Mouse (Mus musculus): ENCODE results near the gene Fto. TPM values are rescaled to one million over a fixed set of nuclear protein-coding genes. Genes with fewer than 3 reads are reported as not detected.

Gene Fto
- polyA plus RNA-seq, 1 experiment from 2014 or later: 110 TPM

DNA sequence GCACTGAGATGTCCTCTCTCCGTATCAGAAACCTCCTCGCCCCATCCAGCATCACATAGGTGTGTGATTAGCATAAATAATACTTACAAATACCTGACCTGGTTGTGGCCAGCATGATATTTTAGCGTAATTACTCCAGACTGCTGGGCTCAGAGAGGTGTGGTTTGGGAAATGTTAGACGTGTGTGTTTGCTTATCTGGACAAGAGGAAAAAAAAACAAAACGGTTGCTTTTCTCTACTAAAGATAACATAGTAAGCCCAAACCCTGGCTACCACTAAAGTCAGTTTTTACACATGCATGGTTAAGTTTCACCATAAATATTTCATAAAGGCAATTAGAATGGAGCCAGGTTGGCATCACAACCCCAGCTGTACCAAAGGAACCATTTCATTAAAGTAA is 221.4 kb downstream of the Fto start:
- H3K27me3 ChIP-seq (ENCODE audit: control insufficient read depth, insufficient read depth, low read length): peaks cover 12% of the 10 kb centered on the region; the same call in 1 of the 2 replicates
- H3K4me1 ChIP-seq (ENCODE audit: control insufficient read depth, insufficient read depth, low read length): peaks cover 17% of the 10 kb centered on the region
- H3K27ac ChIP-seq (ENCODE audit: low read depth, low read length): no peak overlapping the region
- no peak overlapping the region for H3K4me2 ChIP-seq
- H3K9ac ChIP-seq (ENCODE audit: low read length): no peak overlapping the region
- no peak for DNase-seq (ENCODE audit: low spot score, missing footprints)
- no peak for ATAC-seq (ENCODE audit: low FRiP score)
- no peaks in the 10 kb centered on the region for H3K9me3 ChIP-seq (ENCODE audit: control insufficient read depth, low read length)
- H3K36me3 ChIP-seq (ENCODE audit: control insufficient read depth, insufficient read depth, low read length): no peaks in the 10 kb centered on the region
- no peak overlapping the region for H3K4me3 ChIP-seq (ENCODE audit: low read depth, low read length)
- 80% methylated on average over 5 of the region's 5 CpGs for WGBS

DNA sequence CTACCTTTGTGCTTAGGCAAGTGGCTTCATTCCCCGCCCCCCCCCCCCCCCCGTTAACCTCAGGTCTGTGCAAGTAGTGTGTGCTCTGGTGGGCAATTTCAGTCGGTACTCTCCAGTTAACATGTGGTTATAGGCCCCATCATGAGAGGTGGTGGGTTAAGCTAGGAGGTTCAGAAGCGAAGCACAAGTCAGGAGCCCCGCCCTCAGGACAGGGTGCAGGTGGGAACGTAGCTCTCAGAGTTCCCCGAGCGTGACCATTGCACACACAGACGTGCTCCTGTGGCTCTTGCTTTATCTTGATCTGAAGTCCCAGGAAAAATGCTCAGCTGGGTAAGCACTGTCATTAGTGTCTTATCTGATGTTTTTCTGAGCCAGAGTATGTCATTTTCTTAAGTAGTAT is 224.8 kb downstream of the Fto start:
- DNase-seq (ENCODE audit: low spot score, missing footprints) (no peak), ATAC-seq (ENCODE audit: low FRiP score) (no peak)
- peaks cover 2% of the 10 kb centered on the region; the same call in 1 of the 2 replicates for H3K27me3 ChIP-seq (ENCODE audit: control insufficient read depth, insufficient read depth, low read length)
- WGBS: 78% methylated on average over 9 of the region's 9 CpGs
- no peaks in the 10 kb centered on the region for H3K9me3 ChIP-seq (ENCODE audit: control insufficient read depth, low read length)
- no peak overlapping the region for H3K4me2 ChIP-seq
- H3K9ac ChIP-seq (ENCODE audit: low read length): no peak overlapping the region
- H3K36me3 ChIP-seq (ENCODE audit: control insufficient read depth, insufficient read depth, low read length): no peaks in the 10 kb centered on the region
- H3K4me1 ChIP-seq (ENCODE audit: control insufficient read depth, insufficient read depth, low read length): peaks cover 8% of the 10 kb centered on the region; the same call in 1 of the 2 replicates
- no peak overlapping the region for H3K4me3 ChIP-seq (ENCODE audit: low read depth, low read length)
- no peak overlapping the region for H3K27ac ChIP-seq (ENCODE audit: low read depth, low read length)

DNA sequence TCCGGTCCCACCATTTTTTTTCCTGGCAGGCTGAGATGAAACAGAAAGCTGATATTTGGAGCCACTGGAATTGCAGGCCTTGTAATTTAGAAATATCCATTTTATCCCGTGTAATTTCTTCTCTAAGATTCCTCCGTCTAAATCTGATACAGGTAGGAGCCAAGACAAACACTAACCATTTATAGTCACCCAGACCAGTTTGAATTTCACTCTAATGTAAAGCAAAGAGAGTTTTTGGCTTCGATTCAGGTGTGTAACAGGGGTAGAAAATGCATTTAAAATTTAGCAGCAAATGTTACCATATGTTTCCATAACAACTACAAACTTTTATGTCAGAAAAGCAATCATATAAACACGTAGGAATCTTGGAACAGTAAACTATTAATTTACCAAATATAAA is 225.6 kb downstream of the Fto start:
- H3K9ac ChIP-seq (ENCODE audit: low read length): no peak overlapping the region
- peaks cover 2% of the 10 kb centered on the region; the same call in 1 of the 2 replicates for H3K27me3 ChIP-seq (ENCODE audit: control insufficient read depth, insufficient read depth, low read length)
- no peak overlapping the region for H3K27ac ChIP-seq (ENCODE audit: low read depth, low read length)
- H3K4me2 ChIP-seq: no peak overlapping the region
- ATAC-seq (ENCODE audit: low FRiP score) (no peak), DNase-seq (ENCODE audit: low spot score, missing footprints) (no peak)
- no peaks in the 10 kb centered on the region for H3K9me3 ChIP-seq (ENCODE audit: control insufficient read depth, low read length)
- H3K4me3 ChIP-seq (ENCODE audit: low read depth, low read length): no peak overlapping the region
- H3K36me3 ChIP-seq (ENCODE audit: control insufficient read depth, insufficient read depth, low read length): no peaks in the 10 kb centered on the region
- H3K4me1 ChIP-seq (ENCODE audit: control insufficient read depth, insufficient read depth, low read length): peaks cover 6% of the 10 kb centered on the region; the same call in 1 of the 2 replicates
- WGBS: 91% methylated on average over 5 of the region's 5 CpGs

DNA sequence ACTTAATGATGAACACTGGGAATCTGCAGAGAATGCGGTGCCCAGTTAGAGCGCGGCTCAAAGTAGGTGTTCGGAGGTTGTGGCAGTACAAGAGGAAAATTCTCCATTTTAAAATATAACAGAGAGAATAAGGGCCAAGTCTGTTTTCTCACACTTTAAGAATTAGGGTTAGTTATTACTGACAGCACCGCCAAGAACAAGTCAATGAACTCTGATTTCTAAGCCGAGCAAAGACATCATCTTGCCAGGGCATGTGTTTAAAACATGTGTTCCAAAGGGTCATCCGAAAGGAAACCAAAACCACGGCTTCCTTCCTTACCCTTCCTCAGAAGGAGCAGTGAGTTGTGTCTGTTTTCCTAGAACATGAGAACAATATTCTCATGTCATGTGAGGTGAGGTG is 226.3 kb downstream of the Fto start:
- Histone ChIP-seq H3K36me3 (ENCODE audit: control insufficient read depth, insufficient read depth, low read length) (no peaks in the 10 kb centered on the region), H3K9me3 (ENCODE audit: control insufficient read depth, low read length) (no peaks in the 10 kb centered on the region), H3K4me3 (ENCODE audit: low read depth, low read length) (no peak overlapping the region), H3K9ac (ENCODE audit: low read length) (no peak overlapping the region), H3K27me3 (ENCODE audit: control insufficient read depth, insufficient read depth, low read length) (no peaks in the 10 kb centered on the region), H3K27ac (ENCODE audit: low read depth, low read length) (no peak overlapping the region), H3K4me2 (no peak overlapping the region), H3K4me1 (ENCODE audit: control insufficient read depth, insufficient read depth, low read length) (peaks cover 6% of the 10 kb centered on the region; the same call in 1 of the 2 replicates)
- ATAC-seq (ENCODE audit: low FRiP score): no peak
- DNase-seq (ENCODE audit: low spot score, missing footprints): no peak
- WGBS: 95% methylated on average over 8 of the region's 8 CpGs

DNA sequence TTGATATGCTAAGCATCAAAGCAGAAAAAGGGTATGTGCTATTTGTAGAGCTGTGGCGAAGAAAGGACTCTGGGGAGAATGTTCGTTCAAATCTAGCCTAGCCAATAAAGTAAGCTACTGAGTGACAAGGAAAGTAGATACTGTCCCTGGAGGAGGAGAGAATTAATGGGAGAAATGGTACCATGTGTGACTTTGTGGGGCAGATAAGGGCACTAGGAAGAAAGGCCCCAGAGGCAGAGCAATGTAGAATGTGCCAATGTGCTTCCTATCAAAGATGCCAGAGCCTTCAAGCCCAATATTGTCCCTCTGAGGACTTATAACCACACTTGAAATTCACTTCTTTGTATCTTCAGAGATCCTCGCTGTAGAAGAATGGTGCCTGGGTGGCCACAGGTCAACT is 227.9 kb downstream of the Fto start:
- no peak overlapping the region for H3K4me3 ChIP-seq (ENCODE audit: low read depth, low read length)
- H3K27me3 ChIP-seq (ENCODE audit: control insufficient read depth, insufficient read depth, low read length): no peaks in the 10 kb centered on the region
- H3K27ac ChIP-seq (ENCODE audit: low read depth, low read length): no peak overlapping the region
- DNase-seq (ENCODE audit: low spot score, missing footprints) (no peak), ATAC-seq (ENCODE audit: low FRiP score) (no peak)
- H3K4me2 ChIP-seq: no peak overlapping the region
- H3K36me3 ChIP-seq (ENCODE audit: control insufficient read depth, insufficient read depth, low read length): no peaks in the 10 kb centered on the region
- 75% methylated on average over 3 of the region's 3 CpGs for WGBS
- H3K9ac ChIP-seq (ENCODE audit: low read length): no peak overlapping the region
- H3K9me3 ChIP-seq (ENCODE audit: control insufficient read depth, low read length): no peaks in the 10 kb centered on the region
- H3K4me1 ChIP-seq (ENCODE audit: control insufficient read depth, insufficient read depth, low read length): peaks cover 6% of the 10 kb centered on the region; the same call in 1 of the 2 replicates

DNA sequence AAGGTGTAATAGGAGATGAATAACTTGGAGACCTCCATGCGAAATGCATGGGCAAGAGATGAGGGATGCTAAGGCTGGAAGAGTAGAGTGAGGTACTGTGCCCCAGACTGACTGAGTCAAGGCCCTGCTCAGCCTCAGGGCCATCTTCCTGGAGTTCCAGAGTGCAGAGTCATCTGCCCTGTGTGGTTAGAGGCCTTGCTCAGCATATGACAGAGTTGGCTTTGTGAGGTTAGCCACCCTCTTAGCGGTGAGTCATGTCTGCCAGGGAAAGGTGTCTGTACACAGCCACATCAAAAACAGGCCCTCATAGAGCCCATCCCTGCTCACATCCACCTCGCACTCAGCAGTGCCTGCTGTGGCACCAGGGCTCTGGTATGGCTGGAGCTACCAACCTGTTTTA is 232.2 kb downstream of the Fto start:
- Histone ChIP-seq H3K9me3 (ENCODE audit: control insufficient read depth, low read length) (no peaks in the 10 kb centered on the region), H3K27me3 (ENCODE audit: control insufficient read depth, insufficient read depth, low read length) (no peaks in the 10 kb centered on the region), H3K27ac (ENCODE audit: low read depth, low read length) (no peak overlapping the region), H3K4me1 (ENCODE audit: control insufficient read depth, insufficient read depth, low read length) (no peaks in the 10 kb centered on the region), H3K36me3 (ENCODE audit: control insufficient read depth, insufficient read depth, low read length) (no peaks in the 10 kb centered on the region), H3K4me2 (no peak overlapping the region), H3K4me3 (ENCODE audit: low read depth, low read length) (no peak overlapping the region), H3K9ac (ENCODE audit: low read length) (no peak overlapping the region)
- WGBS: 92% methylated on average over 3 of the region's 3 CpGs
- ATAC-seq (ENCODE audit: low FRiP score) (no peak), DNase-seq (ENCODE audit: low spot score, missing footprints) (no peak)

DNA sequence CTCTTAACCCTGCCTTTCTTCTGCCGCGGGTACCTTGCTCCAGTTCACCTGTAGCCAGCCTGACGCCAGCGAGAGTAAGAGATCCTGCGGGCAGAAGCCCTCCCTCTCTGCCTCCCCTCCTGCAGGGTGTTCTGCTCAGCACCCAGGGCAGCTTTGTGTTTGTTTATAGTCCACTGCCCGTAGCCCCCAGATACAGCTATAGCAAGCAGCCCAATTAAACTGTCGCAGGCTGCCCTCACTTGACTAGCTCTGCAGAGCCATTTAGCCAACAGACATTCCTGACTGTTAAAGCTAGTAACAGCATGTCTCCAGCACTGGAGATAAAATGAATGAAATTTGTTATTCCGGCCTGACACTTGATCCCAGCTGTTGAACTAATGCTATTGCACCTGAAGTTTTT is 233.3 kb downstream of the Fto start:
- no peak overlapping the region for H3K4me2 ChIP-seq

DNA sequence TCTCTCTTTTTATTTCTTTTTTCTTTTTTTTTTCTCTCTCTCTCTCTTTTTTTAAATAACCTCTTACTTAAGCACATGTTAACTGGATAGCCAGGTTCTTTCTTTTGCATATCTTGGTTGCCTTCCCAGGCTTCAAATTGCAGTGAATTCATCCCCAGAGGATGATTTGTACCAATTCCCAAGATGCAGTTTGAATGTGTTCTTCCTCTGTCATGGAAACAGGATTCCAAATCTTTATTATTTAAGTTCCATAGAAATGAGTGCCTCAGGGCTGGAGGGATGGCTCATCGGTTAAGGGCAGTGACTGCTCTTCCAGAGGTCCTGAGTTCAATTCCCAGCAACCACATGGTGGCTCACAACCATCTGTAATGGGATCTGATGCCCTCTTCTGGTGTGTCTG is 236.8 kb downstream of the Fto start:
- H3K4me3 ChIP-seq (ENCODE audit: low read depth, low read length): no peak overlapping the region
- ATAC-seq (ENCODE audit: low FRiP score) (no peak), DNase-seq (ENCODE audit: low spot score, missing footprints) (no peak)
- no peaks in the 10 kb centered on the region for H3K36me3 ChIP-seq (ENCODE audit: control insufficient read depth, insufficient read depth, low read length)
- H3K27ac ChIP-seq (ENCODE audit: low read depth, low read length): no peak overlapping the region
- H3K9ac ChIP-seq (ENCODE audit: low read length): no peak overlapping the region
- WGBS: 86% methylated on average over 1 of the region's 1 CpGs
- H3K9me3 ChIP-seq (ENCODE audit: control insufficient read depth, low read length): no peaks in the 10 kb centered on the region
- H3K27me3 ChIP-seq (ENCODE audit: control insufficient read depth, insufficient read depth, low read length): no peaks in the 10 kb centered on the region
- peaks cover 27% of the 10 kb centered on the region for H3K4me1 ChIP-seq (ENCODE audit: control insufficient read depth, insufficient read depth, low read length)
- H3K4me2 ChIP-seq: no peak overlapping the region

More for the DNA sequence above, 233.3 kb downstream of the Fto start:
- no peaks in the 10 kb centered on the region for H3K9me3 ChIP-seq (ENCODE audit: control insufficient read depth, low read length)
- DNase-seq (ENCODE audit: low spot score, missing footprints) (no peak), ATAC-seq (ENCODE audit: low FRiP score) (no peak)
- no peak overlapping the region for H3K9ac ChIP-seq (ENCODE audit: low read length)
- no peaks in the 10 kb centered on the region for H3K27me3 ChIP-seq (ENCODE audit: control insufficient read depth, insufficient read depth, low read length)
- H3K4me3 ChIP-seq (ENCODE audit: low read depth, low read length): no peak overlapping the region
- H3K27ac ChIP-seq (ENCODE audit: low read depth, low read length): no peak overlapping the region
- peaks cover 7% of the 10 kb centered on the region for H3K4me1 ChIP-seq (ENCODE audit: control insufficient read depth, insufficient read depth, low read length)
- WGBS: 59% methylated on average over 8 of the region's 8 CpGs
- H3K36me3 ChIP-seq (ENCODE audit: control insufficient read depth, insufficient read depth, low read length): no peaks in the 10 kb centered on the region

DNA sequence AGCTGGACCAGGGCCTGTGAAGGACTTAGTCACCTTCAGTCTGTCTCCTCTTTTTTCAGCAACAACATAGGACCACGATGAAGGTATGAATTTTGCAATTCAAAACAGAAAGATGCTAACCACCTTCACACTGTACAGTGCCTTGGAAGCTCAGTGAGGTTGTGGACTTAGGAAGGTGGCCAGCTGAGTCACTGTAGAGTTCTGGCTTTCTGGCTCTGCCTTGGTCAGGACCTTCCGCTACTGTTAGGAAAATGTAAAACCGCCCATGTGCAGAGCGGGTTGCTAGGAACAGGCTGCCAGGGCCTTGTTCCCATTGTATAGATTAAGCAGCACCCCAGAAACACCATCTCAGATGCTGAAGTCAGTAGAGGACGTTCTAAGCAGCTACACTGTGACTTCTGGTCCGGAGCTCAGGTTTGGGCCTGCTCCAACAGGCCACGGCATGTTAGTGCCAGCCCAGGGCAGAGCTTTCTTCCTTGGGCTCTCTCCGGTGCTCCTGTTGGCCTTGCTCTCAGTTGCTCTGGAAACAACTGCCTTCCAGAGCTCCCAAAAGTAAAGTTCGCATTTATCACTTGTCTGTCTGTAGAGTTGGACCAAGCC is 237.9 kb downstream of the Fto start:
- DNase-seq (ENCODE audit: low spot score, missing footprints) (no peak), ATAC-seq (ENCODE audit: low FRiP score) (no peak)
- 79% methylated on average over 9 of the region's 9 CpGs for WGBS
- Histone ChIP-seq H3K27me3 (ENCODE audit: control insufficient read depth, insufficient read depth, low read length) (no peaks in the 10 kb centered on the region), H3K9ac (ENCODE audit: low read length) (no peak overlapping the region), H3K4me1 (ENCODE audit: control insufficient read depth, insufficient read depth, low read length) (peaks cover 27% of the 10 kb centered on the region), H3K4me3 (ENCODE audit: low read depth, low read length) (no peak overlapping the region), H3K36me3 (ENCODE audit: control insufficient read depth, insufficient read depth, low read length) (no peaks in the 10 kb centered on the region), H3K4me2 (no peak overlapping the region), H3K27ac (ENCODE audit: low read depth, low read length) (no peak overlapping the region; the same call in 1 of the 2 replicates), H3K9me3 (ENCODE audit: control insufficient read depth, low read length) (no peaks in the 10 kb centered on the region)
